Mouse (Mus musculus) hindbrain, embryonic 14.5 days (tissue): ENCODE data around the gene Spryd3. TPM values are rescaled to one million over a fixed set of nuclear protein-coding genes. Genes with fewer than 3 reads are reported as not detected.

Source experiments
- ATAC-seq: fragments of 200-750 bp; cut with Nextera tagmentation; 2 replicates; pipeline ENCODE4 v1.8.0; 2017; ENCODE audit warnings: moderate number of reproducible peaks, mild to moderate bottlenecking, moderate TSS enrichment, moderate library complexity; ENCODE audit not compliant: low FRiP score
- DNase-seq: peaks from one replicate; pipeline ENCODE4 v3.0.0-alpha.2; 2015; ENCODE audit warnings: low spot score
- H3K27ac ChIP-seq: fragments of 300-500 bp; sonication (generic); 2 replicates; pipeline ENCODE4 v1.5.1; 2014; ENCODE audit warnings: mild to moderate bottlenecking, moderate library complexity
- H3K27me3 ChIP-seq: fragments of 300-500 bp; sonication (generic); 2 replicates; pipeline ENCODE4 v1.6.1; 2014; ENCODE audit warnings: mild to moderate bottlenecking, low read length, mixed read lengths; ENCODE audit not compliant: control insufficient read depth, insufficient read depth
- H3K36me3 ChIP-seq: fragments of 300-500 bp; sonication (generic); replicated peaks from 2 replicates; pipeline ENCODE4 v1.6.1; 2014; ENCODE audit not compliant: control insufficient read depth, insufficient read depth
- H3K4me1 ChIP-seq: fragments of 300-500 bp; sonication (generic); replicated peaks from 2 replicates; pipeline ENCODE4 v1.6.1; 2014; ENCODE audit warnings: antibody characterized with exemption, low read length, mixed read lengths; ENCODE audit not compliant: control insufficient read depth, insufficient read depth
- H3K4me2 ChIP-seq: fragments of 300-500 bp; sonication (generic); replicated peaks from 2 replicates; pipeline ENCODE4 v1.6.1; 2014; ENCODE audit warnings: mild to moderate bottlenecking, moderate library complexity
- H3K4me3 ChIP-seq: fragments of 300-500 bp; sonication (generic); replicated peaks from 2 replicates; pipeline ENCODE4 v1.5.1; 2014; ENCODE audit warnings: mild to moderate bottlenecking, low read length
- H3K9ac ChIP-seq: fragments of 300-500 bp; sonication (generic); 2 replicates; pipeline ENCODE4 v1.6.1; 2014
- H3K9me3 ChIP-seq: fragments of 300-500 bp; sonication (generic); 2 replicates; pipeline ENCODE4 v1.6.1; 2016; ENCODE audit warnings: low read length; ENCODE audit not compliant: control insufficient read depth
- WGBS: fragments of 180-500 bp; shearing (Covaris S2); extraction: QIAGEN DNeasy Blood & Tissue Kit; methylation state at CpG from one replicate; pipeline ENCODE4 v1.1.7; 2014; 5-methylcytosine and 5-hydroxymethylcytosine counted together
- polyA plus RNA-seq: library from polyadenylated mRNA; unstranded; fragments of >200 nt; fragmentation: Nextera tagmentation; extraction: Ambion mirVana; gene quantifications from 2 replicates; pipeline ENCODE4 v1.2.1, GENCODE M21; 2014

Spryd3 gene
- polyA plus RNA-seq, 1 experiment from 2014 or later, result 54.8 TPM

DNA sequence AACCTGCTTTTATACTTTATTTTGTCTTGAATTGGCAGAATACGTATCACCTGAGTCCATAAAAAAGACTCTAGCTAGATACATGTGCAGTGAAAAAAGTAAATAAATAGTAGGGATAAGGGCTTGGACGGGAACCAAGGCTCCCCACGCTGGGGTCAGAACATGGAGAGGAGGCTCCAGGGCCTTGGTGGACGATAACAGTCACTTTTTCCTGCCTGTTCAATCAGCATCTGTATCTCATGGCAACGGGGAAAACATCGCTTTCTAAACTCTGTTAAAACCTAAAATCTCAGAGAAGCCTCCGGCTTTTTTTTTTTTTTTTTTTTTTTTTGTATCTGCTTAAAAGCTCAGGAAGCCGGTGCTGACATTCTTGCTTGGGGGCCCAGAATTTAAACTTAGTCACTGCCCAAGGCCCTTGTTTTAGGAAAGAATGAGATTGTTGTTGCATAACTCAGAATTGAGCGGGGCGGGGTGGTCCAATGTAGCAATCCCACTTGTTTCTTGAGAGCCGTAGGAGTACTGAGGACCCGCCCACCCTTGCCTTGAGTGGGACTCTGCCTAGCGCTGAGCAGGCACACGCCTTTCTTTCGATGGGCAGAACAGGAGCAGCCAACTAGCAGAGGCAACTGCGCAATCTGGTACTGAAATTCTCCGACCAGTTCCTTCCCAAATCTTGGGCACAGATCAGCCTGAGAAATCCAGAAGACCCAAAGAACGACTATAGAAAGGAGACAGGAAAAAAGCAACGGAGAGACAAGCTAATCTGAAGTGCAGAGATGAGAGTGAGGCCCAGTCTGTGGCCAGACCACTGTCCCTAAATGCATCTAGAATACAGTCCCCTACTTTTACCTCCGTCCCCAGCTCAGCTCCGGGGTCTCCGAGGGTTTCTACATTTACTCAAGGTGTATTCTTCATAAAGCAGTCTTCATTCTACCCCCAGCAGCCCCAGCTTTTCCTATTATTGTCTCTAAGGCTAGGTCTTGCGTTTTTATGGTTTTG, 7.2 kb upstream of the Spryd3 start:
- Histone ChIP-seq H3K4me3 (no peak overlapping the region), H3K4me2 (no peak overlapping the region), H3K27me3 (peaks cover 32% of the 10 kb centered on the region), H3K36me3 (no peaks in the 10 kb centered on the region), H3K27ac (no peak overlapping the region), H3K9me3 (no peaks in the 10 kb centered on the region), H3K4me1 (no peaks in the 10 kb centered on the region), H3K9ac (no peak overlapping the region)
- WGBS, result 61% methylated on average over 23 of the region's 23 CpGs
- DNase-seq, result no peak
- ATAC-seq, result no peak

DNA sequence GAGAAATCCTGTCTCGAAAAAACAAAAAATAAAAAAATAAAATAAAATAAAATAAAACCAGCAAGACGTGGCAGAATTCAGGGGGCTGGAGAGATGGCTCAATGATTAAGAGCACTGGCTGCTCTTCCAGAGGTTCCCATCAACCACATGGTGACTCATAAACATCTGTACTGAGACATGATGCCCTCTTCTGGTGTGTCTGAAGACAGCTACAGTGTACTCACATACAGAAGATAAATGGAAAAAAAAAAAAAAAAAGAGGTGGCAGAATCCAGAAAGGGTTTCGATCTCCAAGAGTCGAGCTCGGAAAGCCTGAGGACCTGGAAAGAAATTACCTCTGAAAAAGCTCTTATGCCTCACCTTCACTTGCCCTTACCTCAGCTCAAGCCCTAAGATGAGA, 5.1 kb upstream of the Spryd3 start:
- no peak for DNase-seq
- Histone ChIP-seq H3K27ac (no peak overlapping the region), H3K4me1 (peaks cover 8% of the 10 kb centered on the region), H3K9ac (no peak overlapping the region), H3K36me3 (no peaks in the 10 kb centered on the region), H3K9me3 (no peaks in the 10 kb centered on the region), H3K4me2 (no peak overlapping the region), H3K27me3 (peaks cover 31% of the 10 kb centered on the region), H3K4me3 (no peak overlapping the region)
- no peak for ATAC-seq
- WGBS, result 95% methylated on average over 5 of the region's 5 CpGs

DNA sequence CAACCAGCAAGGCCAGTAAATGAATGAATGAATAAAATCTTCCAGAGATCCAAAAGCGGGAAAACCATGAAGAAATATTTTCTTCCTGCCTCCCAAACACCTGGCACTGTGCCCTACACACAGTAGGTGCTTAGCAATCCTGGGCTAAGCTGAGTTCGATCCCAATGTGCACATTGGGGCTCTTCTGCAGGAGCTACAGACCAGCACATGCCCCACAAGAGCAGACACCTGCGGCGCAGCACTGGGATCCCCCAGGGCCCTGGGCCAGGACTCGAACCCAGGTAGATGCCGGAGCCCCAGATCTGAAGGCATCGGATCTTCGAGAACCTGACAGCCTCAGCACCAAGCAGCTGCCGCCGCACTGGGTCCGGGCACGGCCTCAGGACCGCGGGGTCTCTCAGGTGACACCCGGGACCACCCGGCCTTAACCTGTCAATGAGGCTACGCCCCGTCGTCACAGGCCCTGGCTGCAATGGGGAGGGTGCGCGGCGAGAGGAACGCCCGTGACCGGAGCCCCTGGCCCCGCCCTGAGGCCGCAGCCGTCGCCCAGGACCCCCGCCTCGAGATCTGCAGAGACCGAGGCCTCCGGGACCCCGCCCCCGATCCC, 409 bp downstream of the Spryd3 start:
- ATAC-seq (no peak; the same call in 1 of the 2 replicates), DNase-seq (no peak)
- peak overlapping the region; percentile 84 for H3K9ac ChIP-seq
- H3K9me3 ChIP-seq, result no peaks in the 10 kb centered on the region
- H3K4me2 ChIP-seq, result peak overlapping the region; percentile 83
- peaks cover 27% of the 10 kb centered on the region for H3K36me3 ChIP-seq
- H3K4me1 ChIP-seq, result peaks cover 16% of the 10 kb centered on the region
- no peaks in the 10 kb centered on the region for H3K27me3 ChIP-seq
- H3K27ac ChIP-seq, result peak overlapping the region; percentile 86
- peak overlapping the region; percentile 68 for H3K4me3 ChIP-seq
- 4% methylated on average over 35 of the region's 35 CpGs for WGBS

DNA sequence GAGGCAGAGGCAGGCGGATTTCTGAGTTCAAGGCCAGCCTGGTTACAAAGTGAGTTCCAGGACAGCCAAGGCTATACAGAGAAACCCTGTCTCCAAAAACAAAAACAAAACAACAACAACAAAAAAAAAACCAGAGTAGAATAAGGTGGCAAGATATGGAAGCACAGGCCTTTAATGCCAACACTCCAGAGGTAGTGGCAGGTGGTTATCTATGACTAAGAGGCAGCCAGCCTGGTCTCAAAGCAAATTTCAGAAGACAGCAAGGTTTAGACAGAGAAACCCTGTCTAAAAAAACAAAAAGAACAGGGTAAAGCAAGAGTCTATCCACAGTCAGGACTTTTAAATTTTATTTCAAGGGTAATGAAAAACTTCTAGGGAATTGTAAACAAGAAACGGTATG, 1.3 kb downstream of the Spryd3 start:
- WGBS, result 90% methylated on average over 2 of the region's 2 CpGs

DNA sequence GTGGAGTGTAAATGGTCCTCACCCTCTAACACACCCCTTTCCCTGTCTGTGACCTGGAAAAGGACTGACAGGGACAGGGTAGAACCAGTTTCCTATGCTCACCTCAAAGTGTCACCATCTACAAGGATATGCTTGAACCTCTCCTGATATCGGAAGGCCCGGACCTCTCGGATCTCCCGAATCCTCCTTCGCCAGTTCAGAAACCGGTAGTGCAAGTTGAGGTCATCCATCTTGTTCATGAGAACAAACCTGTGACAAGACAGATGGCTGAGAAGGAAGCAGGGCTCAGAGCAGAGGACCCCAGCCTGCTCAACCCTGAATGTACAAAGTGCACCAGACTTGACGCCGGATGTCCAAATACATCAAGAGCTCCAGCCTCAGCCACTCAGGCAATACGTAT, 2.7 kb downstream of the Spryd3 start:
- Histone ChIP-seq H3K27me3 (no peaks in the 10 kb centered on the region), H3K9me3 (no peaks in the 10 kb centered on the region), H3K36me3 (peaks cover 51% of the 10 kb centered on the region), H3K9ac (no peak overlapping the region), H3K27ac (no peak overlapping the region), H3K4me1 (peaks cover 16% of the 10 kb centered on the region), H3K4me2 (no peak overlapping the region), H3K4me3 (no peak overlapping the region)
- 87% methylated on average over 9 of the region's 9 CpGs for WGBS
- ATAC-seq (no peak), DNase-seq (no peak)

More for the DNA sequence above, 1.3 kb downstream of the Spryd3 start:
- Histone ChIP-seq H3K9ac (peak overlapping the region; percentile 84; the same call in 1 of the 2 replicates), H3K9me3 (no peaks in the 10 kb centered on the region), H3K27ac (no peak overlapping the region), H3K36me3 (peaks cover 37% of the 10 kb centered on the region), H3K4me2 (peak overlapping the region; percentile 83), H3K27me3 (no peaks in the 10 kb centered on the region), H3K4me1 (peaks cover 16% of the 10 kb centered on the region), H3K4me3 (peak overlapping the region; percentile 68; the same call in 1 of the 2 replicates)
- ATAC-seq (no peak), DNase-seq (no peak)

DNA sequence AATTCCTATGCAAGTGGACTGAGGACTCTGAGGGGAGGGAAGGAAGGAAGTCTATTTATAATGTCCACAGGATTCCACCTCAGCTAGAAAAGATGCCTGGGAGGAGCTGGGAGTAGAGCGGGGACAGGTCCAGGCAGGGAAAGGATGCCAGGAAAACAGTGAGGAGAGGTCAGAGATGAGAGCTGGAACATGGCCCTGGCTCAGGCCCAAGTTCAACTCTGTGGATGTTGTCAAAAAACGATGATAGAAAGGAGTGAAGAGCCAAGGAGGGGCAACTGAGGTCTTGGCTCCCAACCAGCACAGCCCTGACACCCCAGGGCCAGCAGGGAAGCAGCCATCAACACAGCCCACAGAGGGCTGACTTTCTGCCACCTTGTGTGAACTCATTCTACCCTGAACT, 9.7 kb downstream of the Spryd3 start:
- H3K4me1 ChIP-seq, result no peaks in the 10 kb centered on the region
- no peak overlapping the region for H3K4me3 ChIP-seq
- WGBS, result 55% methylated on average over 2 of the region's 2 CpGs
- DNase-seq (no peak), ATAC-seq (no peak)
- H3K9me3 ChIP-seq, result no peaks in the 10 kb centered on the region
- no peak overlapping the region for H3K27ac ChIP-seq
- no peak overlapping the region for H3K4me2 ChIP-seq
- no peak overlapping the region for H3K9ac ChIP-seq
- H3K27me3 ChIP-seq, result no peaks in the 10 kb centered on the region
- H3K36me3 ChIP-seq, result peaks cover 89% of the 10 kb centered on the region

DNA sequence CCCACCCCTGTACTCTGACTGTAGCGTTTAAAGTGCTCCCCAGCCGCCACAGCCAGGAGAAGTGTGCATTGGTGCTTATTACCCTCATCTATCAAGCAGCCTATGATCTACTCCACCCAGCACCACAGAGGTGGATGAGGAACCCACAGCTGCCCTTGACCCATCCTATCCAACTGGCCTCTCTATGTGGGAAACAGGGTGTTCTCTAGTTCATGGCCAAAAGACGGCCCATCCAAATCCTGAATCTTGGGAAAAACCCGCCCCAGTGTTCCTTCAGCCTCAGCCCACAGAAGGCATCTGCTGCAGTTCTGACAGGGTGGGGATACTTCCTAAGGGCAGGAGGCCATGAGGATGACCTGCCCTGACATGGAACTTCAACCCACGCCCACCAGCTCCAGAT, 15.5 kb downstream of the Spryd3 start:
- no peak overlapping the region for H3K9ac ChIP-seq
- no peak overlapping the region for H3K4me2 ChIP-seq
- H3K4me1 ChIP-seq, result 0 out of 2 replicates have a peak, but pooled peaks cover 3% of the 10 kb centered on the region
- H3K9me3 ChIP-seq, result no peaks in the 10 kb centered on the region
- H3K4me3 ChIP-seq, result no peak overlapping the region
- 89% methylated on average over 5 of the region's 5 CpGs for WGBS
- H3K36me3 ChIP-seq, result peaks cover 83% of the 10 kb centered on the region
- DNase-seq (no peak), ATAC-seq (no peak)
- H3K27ac ChIP-seq, result no peak overlapping the region
- no peaks in the 10 kb centered on the region for H3K27me3 ChIP-seq

DNA sequence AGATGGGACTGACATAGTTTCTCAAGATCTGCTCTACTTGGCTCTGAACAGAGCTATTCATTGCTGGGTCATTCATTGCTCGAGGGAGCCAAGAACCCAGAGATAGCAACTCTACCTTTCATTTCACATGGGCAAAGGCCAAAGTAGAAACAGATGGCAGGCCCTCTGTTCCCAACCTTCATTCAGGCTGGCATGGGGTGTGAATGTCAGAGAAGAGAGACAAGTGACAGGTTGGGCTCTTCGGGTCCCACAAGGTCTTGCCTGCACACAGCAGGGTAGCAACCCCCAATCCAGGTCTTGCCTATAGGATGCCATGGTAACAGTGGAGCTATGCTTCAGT, 16.2 kb downstream of the Spryd3 start:
- Histone ChIP-seq H3K4me2 (no peak overlapping the region), H3K4me1 (0 out of 2 replicates have a peak, but pooled peaks cover 3% of the 10 kb centered on the region), H3K27ac (no peak overlapping the region), H3K27me3 (no peaks in the 10 kb centered on the region), H3K9ac (no peak overlapping the region), H3K4me3 (no peak overlapping the region), H3K9me3 (no peaks in the 10 kb centered on the region), H3K36me3 (peaks cover 76% of the 10 kb centered on the region)
- DNase-seq, result no peak
- ATAC-seq, result no peak
- WGBS, result 75% methylated on average over 2 of the region's 2 CpGs

DNA sequence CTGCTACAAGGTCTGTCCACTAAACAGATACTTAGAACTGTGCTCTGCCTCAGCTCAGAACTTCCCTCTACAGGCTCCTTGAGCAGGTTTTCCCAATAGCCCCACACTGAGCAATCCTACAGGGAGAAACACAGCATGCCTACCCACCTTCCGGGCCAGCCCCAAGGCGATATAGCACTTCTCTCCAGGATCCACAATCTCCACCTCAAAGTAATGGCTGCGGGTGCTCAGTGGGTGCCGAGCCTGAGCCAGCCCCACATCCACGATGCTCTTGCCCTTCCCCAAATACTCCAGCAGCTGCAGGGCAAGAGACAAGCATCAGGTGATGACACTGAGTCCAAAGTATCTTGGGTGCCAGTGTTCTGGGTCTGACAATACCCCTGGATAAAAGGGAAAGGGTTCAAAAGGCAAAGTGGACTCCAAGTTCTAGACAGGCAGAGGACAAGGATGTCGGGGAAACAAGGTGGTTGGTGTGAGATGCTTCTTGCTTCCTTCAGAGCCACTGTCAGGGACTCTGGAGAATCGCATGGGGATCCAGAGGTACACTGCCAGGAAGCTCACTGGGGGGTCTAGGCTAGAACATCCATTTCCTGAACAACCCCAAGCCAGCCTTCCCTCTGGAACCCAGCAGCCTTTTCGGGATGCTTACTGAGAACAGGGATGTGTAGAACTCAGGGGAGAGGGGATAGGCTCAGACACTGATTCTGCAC, 16.8 kb downstream of the Spryd3 start:
- 0 out of 2 replicates have a peak, but pooled peaks cover 3% of the 10 kb centered on the region for H3K4me1 ChIP-seq
- no peak overlapping the region for H3K4me3 ChIP-seq
- ATAC-seq (no peak), DNase-seq (no peak)
- no peak overlapping the region for H3K27ac ChIP-seq
- H3K27me3 ChIP-seq, result no peaks in the 10 kb centered on the region
- H3K9ac ChIP-seq, result no peak overlapping the region
- H3K4me2 ChIP-seq, result no peak overlapping the region
- WGBS, result 79% methylated on average over 8 of the region's 8 CpGs
- no peaks in the 10 kb centered on the region for H3K9me3 ChIP-seq
- peaks cover 71% of the 10 kb centered on the region for H3K36me3 ChIP-seq
